Mouse (Mus musculus): ENCODE measurements around the gene Stxbp3. TPM values are rescaled to one million over a fixed set of nuclear protein-coding genes. Genes with fewer than 3 reads are reported as not detected.

Gene Stxbp3
- total RNA-seq, 2 experiments from 2014 or later: 25.9 to 29.9 TPM

Other genes with a start within 250 kb of the Stxbp3 start
- 1 to 10 TPM; 3.3 to 5.8 TPM for gene Wdr47, start 249.2 kb downstream of the Stxbp3 start, total RNA-seq (2021)
- gene Clcc1, start 186.6 kb downstream of the Stxbp3 start, total RNA-seq (2021): 10 to 100 TPM; 30.6 to 32.1 TPM
- gene Gpsm2, start 118.2 kb downstream of the Stxbp3 start, total RNA-seq (2021): 1 to 10 TPM; 5.6 to 7.9 TPM
- under 1 TPM in 1 of 2 experiments, not detected in 1; 0.12 TPM for gene Aknad1, start 100.9 kb downstream of the Stxbp3 start, total RNA-seq (2021)
- gene Fndc7, start 49.5 kb upstream of the Stxbp3 start, total RNA-seq (2021): under 1 TPM in 1 of 2 experiments, not detected in 1; 0.08 TPM
- gene Prpf38b, start 71.2 kb upstream of the Stxbp3 start, total RNA-seq (2021): 10 to 100 TPM; 18.6 to 19.5 TPM
- gene Henmt1, start 99.3 kb upstream of the Stxbp3 start, total RNA-seq (2021): not detected
- not detected for gene Gm9857, start 99.9 kb upstream of the Stxbp3 start, total RNA-seq (2021)
- 10 to 100 TPM; 11.7 to 18.5 TPM for gene Fam102b, start 187.1 kb upstream of the Stxbp3 start, total RNA-seq (2021)
- not detected for gene Slc25a54, start 239.9 kb upstream of the Stxbp3 start, total RNA-seq (2021)